Mouse (Mus musculus): ENCODE results near the gene Arhgap31. TPM values are rescaled to one million over a fixed set of nuclear protein-coding genes. Genes with fewer than 3 reads are reported as not detected.
"Not testable (repeated sequence)": the region's sequence is repeated elsewhere in the genome, so short reads cannot be mapped to it uniquely, and the experiment has no call there.

Arhgap31 gene
- total RNA-seq, 2 experiments from 2014 or later, result 39.6 to 40.8 TPM

DNA sequence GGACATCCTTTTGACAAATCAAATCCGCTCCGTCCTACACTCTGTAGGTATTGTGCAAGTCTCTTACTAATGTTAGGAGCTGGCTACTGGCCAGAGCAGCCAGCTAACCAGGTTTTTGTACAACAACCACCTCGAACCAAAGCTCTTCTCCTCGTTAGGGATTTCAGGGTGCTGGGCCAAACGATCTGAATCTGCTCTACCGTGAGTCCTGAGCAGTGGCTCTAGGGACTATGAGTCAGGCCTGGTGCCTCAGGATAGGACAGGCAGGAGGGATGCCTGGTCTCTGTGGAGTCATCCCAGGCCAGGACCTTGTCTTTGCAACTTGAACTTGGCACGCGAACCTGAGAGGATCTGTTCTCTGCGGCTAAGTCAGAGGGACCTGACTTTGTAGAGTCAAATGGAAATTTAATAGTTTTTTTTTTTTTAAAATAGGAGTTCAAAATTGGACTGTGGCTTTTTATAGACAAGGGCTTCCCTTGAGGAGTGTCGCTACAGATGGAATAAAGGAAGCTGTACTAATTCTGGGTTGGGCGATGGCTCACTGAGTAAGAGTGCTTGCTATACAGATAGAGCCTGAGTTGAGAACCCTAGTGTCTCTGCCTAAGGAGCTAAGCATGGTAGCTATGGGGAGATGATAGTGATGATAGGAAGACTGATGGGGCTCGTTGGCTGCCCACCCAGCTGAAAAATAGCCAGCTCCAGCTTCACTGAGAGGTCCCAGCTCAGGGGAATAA is 24.4 kb downstream of the Arhgap31 start:
- DNase-seq, result peak; percentile 56 to 57

DNA sequence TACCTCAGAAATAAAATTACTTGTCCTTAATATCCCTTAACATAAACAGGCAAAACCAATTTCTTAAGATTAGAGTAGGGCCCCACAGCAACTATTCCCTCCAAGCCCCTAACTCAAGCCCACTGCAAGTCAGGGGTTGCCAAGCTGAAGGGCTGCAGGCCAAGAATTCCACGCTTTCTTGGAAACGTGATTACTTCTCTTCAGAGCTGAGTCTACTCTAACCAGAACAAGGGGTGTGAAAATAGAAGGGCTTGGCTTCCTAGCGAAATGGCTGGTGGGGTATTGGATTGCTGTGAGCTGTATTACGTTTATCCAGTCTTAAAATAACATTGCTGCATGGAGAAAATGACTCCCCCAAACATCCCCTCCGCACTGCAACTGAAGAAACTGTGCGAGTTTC is 25.4 kb downstream of the Arhgap31 start:
- no peak for DNase-seq

DNA sequence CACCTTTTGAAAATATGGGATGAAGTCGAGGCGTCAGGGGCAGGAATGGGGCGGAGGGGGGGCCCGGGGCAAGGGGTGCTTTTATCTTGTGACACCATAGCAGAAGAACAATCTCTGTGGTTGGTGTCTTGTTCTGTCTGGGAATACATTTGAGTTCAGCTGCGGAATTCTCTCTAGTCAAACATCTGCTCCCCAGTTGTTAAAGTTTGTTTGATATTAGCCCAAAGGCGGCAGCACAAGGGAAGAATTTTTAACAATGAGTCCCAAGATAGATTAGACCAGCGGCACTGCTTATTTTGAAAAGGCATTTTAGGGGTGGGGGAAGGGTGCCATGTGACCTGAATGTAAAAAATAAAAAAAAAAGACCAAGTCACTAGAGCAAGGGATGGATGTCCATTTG is 30.0 kb downstream of the Arhgap31 start:
- DNase-seq, result no peak

DNA sequence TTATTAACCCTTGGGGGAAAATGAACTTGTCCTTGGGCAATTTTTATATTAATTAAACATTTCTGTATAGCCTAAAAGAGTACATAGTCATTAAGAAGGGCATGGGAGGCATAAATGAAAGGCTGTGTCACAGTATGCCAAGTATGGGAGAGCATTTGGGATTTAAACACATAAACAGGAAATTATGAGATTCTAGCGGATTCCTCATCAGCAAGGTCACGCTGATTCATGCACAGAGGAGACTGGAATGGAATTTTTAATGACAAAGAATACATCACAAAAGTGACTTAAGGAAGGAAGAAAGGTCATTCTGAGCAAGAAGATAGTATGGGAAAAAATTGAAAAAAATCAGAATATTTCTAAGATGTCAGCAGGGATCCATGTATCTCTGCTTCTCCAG is 31.8 kb downstream of the Arhgap31 start:
- no peak for DNase-seq

DNA sequence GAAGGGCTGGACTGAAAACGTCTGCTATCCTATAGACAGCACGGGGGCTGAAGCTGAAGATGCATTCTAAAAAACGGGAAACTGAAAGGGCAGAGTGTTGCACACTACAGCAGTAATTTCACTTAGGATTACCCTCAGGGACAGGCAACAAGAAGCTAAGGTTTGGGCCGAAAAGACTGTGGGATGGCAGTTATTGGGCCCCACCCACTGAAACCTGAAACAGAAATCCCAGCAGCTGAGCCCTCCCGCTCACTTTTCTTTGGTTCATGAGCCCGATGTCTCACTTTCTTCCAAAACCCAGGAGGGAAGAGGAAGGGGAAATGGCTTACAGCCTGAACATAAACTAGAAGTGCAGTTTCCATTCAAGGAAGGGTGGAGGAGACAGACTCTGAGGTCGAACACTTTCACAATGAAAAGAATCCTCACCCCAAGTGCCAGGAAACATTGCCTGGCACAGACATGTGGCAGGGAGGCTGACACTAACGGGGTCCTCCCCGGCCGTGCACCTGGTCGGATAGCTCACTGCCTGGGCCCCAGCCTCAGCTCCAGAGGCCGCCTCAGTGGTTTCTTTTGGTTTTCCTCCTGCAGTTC is 33.5 kb downstream of the Arhgap31 start:
- peak; percentile 42 to 67 for DNase-seq

DNA sequence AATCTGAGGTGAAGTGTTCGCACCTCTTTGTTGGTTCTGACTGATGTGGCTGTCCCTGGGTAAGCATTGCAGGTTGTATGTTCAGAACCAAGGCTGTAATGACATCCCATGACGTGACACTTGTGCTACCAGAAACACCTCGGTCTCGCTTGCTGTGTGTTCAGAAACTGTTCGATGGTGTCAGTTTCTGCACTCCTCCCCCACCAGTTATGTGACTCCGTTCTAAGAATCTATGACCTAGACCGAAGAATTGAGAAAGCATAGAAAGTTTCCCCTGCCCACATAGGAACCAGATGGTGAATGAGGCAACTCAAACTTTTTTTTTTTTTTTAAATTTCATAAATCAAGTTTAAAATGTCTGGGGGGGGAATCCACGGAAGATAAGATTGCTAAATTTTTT is 34.2 kb downstream of the Arhgap31 start:
- DNase-seq, result no peak

DNA sequence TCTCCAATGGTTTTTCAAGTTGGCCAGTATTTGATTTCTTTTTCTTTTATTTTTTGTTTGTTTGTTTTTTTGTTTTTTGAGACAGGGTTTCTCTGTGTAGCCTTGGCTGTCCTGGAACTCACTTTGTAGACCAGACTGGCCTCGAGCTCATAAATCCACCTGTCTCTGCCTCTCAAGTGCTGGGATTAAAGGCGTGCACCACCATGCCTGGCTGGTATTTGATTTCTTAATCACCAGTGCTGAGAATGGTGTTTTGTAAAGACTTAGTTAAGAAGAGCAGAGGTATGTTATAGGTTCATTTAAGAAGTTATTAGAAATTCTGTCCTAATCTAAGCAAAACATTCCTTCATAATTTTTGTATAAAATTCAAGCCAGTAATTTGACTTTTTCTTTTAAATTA is 35.1 kb downstream of the Arhgap31 start:
- not testable (repeated sequence) for DNase-seq

DNA sequence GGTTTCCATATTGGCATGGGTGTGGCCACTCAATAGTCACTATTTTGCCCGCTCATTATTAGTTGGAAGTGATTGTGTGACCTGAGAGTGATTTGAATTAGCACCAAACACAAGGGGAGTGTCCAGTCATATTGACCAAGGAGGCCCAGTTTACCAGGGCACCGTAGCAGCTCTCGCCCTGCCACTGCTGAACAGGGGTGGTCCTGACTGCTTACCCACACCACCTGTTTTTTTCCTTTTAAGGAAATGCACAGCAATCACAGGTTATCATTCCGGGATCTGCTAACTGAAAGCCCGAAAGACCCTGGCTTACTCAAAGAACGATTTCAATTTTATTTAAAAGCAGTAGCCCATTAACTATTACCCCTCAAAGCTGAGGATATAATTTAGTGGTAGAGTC is 35.9 kb downstream of the Arhgap31 start:
- no peak for DNase-seq

DNA sequence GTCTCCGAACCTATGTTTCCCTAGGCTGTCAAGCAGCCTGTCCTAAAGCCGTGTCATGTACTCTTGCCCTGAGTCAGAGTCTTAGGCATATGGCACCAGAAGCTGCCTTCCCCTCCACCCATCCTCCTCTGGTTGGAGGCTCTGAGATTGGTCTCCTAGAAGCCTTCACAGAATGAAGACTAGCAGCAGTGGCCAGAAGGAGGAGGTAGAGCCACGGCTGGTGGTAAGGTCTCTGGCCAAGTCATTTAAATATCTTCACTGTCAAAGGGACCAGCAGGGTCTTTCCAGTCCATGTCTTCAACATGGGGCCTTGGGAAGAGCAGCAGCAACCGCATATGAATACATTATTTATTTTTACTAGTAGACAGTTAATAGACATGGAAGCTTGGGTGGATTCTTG is 36.4 kb downstream of the Arhgap31 start:
- no peak for DNase-seq

DNA sequence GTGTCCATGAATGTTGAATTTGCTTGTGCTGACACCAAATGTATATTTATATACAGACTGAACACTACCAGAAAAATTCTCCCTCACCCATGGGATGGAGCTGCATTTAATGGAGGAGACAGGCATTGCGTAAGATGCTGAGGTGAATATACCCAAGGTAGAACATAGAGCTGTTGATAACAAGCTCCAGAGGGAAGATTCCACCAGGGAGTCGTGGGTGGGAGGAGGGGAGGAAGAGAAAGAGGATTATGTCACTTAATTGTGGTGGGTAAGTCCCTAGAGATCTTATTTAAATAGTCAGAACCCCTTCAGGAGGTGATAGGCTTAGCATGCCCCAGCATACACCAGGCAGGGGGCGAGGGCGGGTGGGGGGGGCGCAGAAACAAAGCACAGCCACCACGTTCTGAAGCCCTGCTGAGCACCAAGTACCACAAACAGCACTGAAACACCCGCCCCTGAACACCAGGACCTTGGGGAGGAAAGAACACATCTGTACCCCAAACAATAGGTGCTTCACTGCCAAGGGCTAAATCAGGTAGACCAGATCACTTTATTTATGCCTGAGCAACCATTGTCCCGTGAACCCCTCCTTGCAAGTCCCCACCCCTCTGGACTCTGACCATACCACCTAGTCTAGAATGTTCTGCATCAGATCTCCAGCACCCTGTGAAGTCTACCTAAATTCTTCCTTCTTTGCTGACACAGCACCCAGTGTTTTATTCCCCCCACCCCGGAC is 37.3 kb downstream of the Arhgap31 start:
- peak in 1 of 2 experiments; percentile 62 for DNase-seq

DNA sequence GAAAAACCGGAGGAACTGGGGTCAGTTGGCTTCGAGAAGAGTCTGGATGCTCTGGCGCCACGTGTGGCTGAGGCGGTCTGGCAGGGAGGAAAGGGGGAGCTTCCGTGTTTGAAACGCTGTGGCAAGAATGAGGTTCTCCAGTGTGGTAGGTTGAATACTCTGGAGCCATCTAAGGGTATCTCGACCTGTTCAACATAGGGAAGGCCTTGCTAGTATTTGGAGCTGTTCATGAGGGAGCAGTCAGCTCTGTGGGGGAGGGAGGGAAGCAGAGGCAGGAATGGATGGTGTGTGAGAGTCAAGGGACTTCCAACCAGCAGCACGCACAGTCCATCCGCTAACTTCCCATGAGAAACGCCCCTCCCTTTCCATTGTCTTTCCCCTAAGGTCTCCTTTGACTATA is 38.2 kb downstream of the Arhgap31 start:
- DNase-seq, result no peak

DNA sequence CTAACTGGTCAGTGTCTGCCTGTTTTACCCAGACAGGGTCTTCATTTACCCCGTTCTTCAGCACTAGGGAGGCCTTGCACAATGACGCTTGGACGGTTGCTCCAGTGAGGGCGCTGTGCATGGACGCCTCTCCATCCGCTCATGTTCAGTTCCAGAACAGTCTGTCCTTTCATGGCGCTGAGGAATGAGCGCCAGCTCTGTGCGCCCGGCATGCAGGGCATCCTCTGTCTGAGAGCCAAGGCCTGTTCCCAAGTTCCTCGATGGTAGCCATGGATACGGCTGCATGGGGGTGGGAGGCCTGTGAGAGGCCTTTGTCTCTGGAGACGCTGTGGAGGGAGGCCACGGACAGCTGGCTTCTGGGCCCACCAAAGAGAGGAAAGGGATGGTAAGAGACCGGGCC is 39.6 kb downstream of the Arhgap31 start:
- no peak for DNase-seq

DNA sequence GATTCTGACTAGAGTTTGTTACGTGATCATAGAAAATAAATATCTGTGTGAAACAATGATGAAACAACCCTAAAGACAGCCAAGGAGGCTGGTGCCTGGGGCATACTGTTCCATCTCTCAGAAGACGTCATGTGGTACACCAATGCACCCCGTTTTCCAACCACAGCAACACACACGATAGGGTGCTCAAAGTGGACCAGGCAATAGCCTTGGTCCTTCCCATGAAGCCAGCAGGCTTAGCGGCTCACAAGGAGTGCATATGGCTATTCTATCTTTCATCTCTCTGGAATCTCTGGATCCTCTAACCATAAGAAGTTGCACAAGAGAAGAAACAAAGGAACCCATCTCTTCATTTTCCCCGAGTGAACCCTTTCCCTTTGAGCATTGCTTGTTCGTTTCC is 40.1 kb downstream of the Arhgap31 start:
- DNase-seq, result no peak

DNA sequence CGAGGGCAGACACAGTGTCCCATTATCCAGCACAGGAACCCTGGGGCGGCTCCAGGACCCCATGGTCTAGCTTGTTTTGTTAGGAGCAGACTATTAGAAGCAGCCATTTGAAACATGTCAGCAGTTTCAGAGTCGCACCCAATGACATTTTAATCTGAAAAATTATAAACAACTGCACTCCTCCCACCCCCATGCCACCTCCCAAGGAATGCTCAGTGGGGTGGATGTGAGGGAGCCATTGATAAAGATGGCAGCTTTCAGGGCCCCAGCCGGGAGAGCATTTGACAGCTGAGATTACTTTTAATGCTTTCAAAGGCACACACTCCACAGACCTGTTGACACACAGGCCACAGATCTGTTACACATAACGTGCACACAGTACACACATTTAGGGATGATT is 40.7 kb downstream of the Arhgap31 start:
- no peak for DNase-seq

DNA sequence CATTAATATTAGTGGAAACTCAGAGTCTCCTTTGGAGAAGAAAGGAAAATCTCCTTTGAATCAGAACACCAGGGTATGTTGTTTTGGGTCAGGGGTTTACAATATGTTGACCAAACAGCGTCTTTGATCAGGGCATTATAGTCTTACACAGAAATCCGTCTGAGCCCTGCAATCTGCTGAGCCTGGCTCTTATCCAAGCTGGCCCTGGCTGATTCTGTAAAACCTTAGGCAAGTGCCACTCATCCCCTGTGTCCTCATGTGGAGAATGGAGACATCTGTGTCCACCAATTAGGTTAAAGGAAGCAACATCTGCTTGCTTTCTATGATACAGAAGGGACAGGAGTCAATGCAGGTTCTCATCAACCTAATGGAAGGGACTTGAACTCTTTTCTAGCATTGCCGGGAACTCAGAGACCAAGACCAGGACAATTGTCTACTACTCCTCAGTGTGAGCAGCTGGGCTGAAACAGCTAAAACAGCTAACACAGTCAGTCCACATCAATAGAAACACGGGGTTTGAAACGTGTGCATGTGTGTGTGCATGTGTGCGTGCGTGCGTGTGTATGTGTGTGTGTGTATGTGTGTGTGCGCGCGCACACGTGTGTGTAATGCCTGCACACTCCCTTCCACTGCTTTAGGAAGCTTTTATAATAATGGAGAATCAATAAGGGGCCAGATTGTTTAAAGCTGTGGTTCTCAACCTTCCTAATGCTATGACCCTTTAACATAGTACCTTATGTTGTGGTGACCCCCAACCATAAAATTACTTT is 42.3 kb downstream of the Arhgap31 start:
- DNase-seq, result no peak

DNA sequence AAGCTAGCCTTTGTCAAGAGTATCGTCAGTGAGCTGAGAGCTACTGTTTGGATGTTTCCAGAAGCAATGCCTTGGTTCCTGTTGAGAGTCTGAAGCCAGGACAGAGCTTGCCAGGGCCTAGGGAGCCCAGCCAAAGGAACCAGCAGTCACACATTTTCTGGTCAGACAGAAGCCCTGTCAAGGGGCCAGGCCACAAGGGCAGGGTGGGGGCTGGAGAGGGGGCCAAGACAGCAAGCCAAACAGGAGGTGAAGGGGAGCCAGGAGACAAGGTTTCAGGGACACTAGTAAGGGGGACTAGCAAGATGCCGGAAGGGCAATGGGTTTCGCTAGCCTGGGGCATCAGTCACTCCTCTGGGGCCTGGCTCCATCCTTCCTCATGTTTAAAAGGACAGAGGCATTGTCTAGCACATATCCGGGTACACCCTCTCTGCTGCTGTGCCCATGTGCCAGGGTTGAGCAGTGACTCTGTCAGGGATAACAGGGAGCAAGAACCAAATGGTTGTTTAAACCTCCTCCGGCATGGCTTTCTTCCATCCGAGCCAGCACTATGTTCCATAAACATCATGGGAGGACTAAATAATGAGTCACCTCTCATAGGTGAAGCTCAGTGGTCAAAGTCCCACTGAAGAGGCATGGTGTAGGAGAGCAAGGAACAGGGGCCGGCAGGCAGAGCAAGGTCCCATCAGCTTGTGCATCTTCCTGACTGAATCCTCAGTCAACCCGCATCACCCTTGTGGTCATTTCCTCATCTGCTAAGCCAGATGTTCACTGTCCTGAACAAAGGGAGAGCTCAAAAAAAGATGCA is 44.0 kb downstream of the Arhgap31 start:
- DNase-seq, result peak; percentile 78 to 87

DNA sequence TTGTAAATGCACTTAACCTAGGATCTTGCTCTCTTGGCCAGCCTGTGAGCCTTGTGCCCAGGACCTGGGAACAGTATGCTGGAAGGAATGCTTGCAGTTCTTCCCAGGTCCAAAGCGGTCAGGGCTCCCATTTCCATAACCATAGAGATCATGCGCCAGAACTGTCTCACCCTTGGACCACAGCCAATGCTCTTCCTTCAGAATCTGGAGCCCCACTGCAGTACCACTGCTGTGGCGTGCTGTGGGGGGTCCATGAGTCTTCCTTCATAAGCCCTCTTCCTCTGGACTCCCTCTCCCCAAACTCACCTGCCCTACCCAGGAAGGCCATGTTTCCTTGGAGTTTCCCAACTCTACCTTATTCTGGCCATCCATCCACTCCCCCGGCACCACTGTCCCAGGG is 46.6 kb downstream of the Arhgap31 start:
- DNase-seq, result no peak

DNA sequence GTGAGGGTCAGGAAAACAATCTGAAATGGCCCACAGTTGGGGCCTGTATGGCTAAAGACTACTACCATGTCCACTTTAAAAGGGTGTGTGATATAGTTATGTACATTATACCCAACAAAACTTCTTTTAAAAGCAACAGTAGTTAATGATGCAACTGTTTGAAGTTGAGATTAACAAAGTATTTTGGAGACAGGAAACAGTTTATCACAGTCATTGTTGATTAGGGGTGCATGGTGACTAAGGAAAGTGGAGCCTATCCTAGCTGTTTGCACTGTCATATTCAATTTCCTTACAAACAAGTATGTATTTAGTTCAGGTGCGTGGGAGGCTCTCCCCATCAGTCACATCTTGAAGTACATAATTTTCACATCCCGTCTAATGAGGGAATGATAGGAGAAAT is 47.1 kb downstream of the Arhgap31 start:
- no peak for DNase-seq

DNA sequence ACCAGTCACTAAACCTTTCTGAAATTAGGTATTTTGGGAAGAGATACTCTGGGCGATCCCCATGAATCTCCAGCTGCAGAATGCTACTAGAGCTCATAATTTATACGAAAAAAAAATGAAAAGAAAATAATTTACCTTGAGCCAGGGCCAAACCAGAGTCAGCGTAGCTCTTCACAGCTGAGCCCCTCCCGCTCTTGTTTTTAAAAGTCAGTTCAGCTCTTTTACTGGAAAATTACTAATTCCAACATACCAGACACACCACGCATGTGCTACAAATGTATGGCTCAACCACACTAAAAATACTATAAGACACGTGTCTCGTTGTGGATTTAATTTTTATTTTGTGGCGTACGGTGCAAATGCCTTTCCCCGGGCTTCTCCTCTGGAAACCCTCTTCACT is 50.5 kb downstream of the Arhgap31 start:
- no peak for DNase-seq

DNA sequence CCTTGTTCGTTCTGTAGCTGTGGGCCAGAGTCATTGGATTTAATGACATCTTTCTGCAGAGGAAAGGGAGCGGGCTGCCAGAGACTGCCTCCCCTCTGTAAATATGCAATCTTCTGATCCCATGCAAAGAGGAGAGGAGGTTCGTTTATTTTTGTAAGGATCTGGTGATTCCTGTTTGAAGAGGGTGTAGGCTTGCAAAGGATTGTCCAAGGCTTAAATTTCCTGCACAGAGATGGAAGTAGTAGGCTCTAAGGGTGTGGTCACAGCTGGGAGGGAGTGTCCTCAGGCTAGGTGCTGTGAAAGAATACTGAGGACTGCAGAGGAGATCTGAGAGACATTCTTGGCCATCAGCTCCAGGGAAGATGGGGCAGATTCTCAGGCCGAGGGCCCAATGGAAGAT is 58.8 kb downstream of the Arhgap31 start:
- DNase-seq, result peak in 1 of 2 experiments; percentile 46

DNA sequence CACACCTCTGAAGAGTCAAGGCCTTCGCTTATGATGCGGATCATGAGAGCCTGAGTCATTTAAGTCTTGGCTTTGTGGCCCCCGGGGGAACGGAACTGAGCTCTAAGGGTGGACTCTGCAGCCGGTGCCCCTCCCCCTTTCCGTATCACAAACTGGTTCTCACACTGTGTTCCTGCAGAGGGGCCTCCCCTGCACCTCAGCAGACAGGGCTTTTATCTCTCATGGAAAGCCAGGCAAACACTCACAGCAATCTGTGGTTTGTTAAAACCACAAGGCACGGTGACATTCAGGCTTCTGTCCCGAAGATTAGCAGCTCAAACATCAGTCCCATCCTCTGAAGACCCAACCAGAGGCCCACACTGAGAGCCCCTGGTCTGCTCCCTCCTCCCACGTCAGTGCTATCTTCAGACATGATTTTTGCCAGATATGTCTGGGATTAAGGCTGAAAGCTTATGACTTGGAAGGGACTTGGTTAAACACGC is 59.6 kb downstream of the Arhgap31 start:
- peak; percentile 60 to 76 for DNase-seq

DNA sequence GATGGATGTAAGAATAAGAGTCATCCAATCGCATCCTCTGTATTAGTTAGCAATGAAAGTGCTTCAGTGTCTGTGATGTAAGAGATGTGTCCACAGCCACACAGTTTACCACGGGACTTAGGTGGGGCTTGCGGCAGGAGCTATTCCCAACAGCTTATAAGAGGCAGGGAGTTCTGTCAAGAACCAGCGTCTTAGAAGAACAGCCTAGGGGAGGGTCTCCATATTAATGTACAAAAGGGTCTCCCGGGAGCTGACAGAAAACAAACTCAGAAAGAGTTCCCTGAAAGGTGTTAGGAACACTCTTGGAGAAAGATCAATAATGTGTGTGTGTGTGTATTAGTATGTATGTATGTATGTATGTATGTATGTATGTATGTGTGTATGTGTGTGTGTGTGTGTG is 60.4 kb downstream of the Arhgap31 start:
- no peak for DNase-seq

Measured in heart, adult 18-20 months (tissue).